Mouse (Mus musculus): ENCODE data around the gene Pnrc1. TPM values are rescaled to one million over a fixed set of nuclear protein-coding genes. Genes with fewer than 3 reads are reported as not detected.
A peak's percentile ranks its signal among the peaks of the same experiment; 100 is the strongest.

The Pnrc1 gene
- polyA plus RNA-seq, 1 experiment from 2014 or later = 182 TPM

GRCm38 (mm10) chr4:33270386-33271314, 19.3 kb downstream of the Pnrc1 start:
- no peak for DNase-seq (ENCODE audit: low spot score)

GRCm38 (mm10) chr4:33264979-33265726, 24.8 kb downstream of the Pnrc1 start:
- no peak for DNase-seq (ENCODE audit: low spot score)

- DNase-seq (ENCODE audit: low spot score) = no peak
Observed at GRCm38 (mm10) chr4:33262897-33263296, 27.1 kb downstream of the Pnrc1 start.

GRCm38 (mm10) chr4:33261311-33261753, 28.6 kb downstream of the Pnrc1 start:
- no peak for DNase-seq (ENCODE audit: low spot score)

DNA sequence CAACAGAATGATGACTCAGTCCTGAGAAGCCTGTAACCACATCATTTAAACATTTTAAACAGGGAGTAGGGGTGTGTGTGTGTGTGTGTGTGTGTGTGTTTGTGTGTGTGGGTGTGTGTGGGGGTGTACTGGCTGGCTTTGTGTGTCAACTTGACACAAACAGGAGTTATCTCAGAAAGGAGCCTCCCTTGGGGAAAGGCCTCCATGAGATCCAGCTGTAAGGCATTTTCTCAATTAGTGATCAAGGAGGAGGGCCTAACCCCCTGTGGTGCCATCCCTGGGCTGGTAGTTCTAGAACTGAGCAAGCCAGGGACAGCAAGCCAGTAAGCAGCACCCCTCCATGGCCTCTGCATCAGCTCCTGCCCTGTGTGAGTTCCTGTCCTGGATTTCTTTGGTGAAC, 29.7 kb downstream of the Pnrc1 start:
- DNase-seq (ENCODE audit: low spot score) = no peak

DNA sequence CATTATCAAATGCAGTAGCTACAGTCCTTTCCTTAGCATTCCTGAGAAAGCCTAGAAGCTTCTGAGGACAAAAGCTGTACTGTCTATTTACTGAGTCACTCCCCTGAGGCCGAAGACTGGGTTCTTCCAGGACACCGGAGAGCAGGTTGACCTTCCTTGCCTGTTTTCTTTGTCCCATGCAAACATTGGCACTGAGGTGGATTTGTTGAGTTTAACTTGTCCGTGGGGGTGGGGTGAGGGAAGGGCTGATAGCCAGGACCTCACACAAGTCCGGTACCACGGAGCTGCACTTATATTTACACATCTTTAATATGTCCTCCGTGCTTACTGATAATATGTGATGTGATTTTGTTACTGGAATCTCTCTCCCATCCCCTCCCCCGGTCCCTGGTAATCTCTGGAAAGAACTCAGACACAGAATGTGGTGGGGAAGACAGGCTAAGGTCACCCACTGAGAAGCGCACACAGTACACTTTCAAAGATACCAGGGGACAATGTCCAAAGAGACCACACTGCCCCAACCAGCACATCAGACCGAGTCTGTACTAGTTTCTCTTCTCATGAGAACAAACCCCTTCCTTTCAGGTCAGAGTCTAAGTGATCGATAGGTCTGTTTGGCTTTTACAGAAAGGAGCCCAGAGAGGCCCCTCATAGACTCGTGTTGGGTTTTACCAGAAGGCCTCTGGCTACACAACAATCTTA, 32.5 kb downstream of the Pnrc1 start:
- no peak for DNase-seq (ENCODE audit: low spot score)

DNA sequence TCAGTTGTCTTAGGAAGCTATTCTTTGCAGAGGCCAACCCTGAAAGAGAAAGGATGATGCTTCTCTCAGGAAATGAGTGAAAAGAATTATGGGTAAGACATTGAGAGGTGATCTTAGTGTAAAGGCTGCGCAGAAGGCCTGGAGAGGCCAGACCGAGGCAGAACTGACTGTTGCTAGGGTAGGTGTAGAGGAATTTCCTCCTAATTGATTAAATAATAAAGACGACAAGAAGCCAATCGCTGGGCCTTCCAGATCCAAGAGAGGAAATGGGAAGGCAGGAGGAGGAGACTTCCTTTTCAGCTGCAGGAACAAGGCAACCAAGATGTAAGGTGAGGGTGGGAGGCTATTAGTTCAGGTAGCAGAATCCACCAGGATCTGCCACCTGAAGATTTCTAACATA, 35.3 kb downstream of the Pnrc1 start:
- no peak for DNase-seq (ENCODE audit: low spot score)

GRCm38 (mm10) chr4:33250867-33251266, 39.1 kb downstream of the Pnrc1 start:
- DNase-seq (ENCODE audit: low spot score) = no peak

GRCm38 (mm10) chr4:33249716-33250230, 40.2 kb downstream of the Pnrc1 start:
- DNase-seq (ENCODE audit: low spot score) = no peak

- no peak for DNase-seq (ENCODE audit: low spot score)
Observed at GRCm38 (mm10) chr4:33248915-33249314, 41.0 kb downstream of the Pnrc1 start.

- peak; percentile 99 for DNase-seq (ENCODE audit: low spot score)
Observed at GRCm38 (mm10) chr4:33248062-33248889, 41.7 kb downstream of the Pnrc1 start.

- DNase-seq (ENCODE audit: low spot score) = peak; percentile 99
Observed at GRCm38 (mm10) chr4:33247479-33248053, 42.4 kb downstream of the Pnrc1 start.

DNA sequence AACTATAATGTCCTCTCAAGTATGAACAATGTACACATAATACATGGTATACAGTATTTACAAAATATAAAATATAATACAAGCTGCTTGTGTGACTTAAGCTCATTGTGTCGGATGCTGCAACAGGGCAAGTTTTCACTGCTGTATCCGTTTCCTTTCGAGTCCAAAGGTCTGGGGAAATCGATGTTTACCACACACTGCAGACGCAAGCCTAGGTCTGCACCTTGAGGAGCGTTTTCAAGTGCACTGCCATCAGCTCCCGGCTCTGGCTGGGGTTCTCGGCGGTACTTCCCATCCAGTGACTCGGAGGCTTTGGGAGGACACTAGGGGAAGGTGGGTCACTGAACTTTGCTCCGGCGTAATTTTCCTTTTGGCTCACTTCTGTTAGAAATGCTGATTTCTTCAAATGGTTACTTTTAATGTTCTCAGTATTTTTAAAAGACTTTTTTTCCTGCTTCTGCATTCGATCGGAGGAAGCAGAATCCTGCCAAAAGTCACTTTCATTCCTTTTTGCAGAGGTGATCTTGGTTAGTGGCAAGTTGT, 44.0 kb downstream of the Pnrc1 start:
- no peak for DNase-seq (ENCODE audit: low spot score)

- no peak for DNase-seq (ENCODE audit: low spot score)
Observed at GRCm38 (mm10) chr4:33243921-33244320, 46.0 kb downstream of the Pnrc1 start.

DNA sequence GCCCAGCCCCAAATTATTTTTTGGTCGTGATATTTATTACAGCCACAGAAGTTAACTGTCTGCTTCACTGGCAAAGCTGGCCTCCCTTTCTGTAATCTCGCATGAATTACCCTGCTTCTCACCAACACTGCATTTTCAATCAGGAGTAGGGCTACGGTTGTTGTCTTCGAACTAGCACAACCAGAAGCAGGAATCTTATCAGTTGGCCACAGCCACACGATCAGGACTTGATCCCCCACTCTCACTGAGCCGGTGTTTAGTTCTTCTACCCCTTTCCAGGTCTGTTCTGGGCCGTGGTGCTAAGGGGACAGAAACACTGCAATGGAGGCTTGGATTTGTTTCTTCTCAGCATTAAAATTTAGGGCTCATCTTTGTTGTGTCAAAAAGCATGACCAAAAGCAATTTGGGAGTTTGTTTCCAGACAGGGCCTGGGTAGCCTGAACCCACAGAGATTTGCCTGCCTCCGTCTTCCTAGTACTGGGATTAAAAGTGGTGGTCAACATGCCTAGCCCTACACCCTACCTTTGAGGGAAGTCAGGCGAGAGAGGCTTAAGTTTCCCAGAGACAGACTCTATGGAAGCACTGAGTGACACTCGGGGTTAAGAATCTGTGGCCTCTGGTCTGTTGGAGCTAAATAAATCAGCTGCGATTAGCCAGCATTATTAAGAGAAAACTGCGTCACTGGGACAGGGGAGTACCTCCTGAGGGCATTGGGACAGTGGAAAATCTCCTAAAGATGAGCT, 46.8 kb downstream of the Pnrc1 start:
- DNase-seq (ENCODE audit: low spot score) = no peak

DNA sequence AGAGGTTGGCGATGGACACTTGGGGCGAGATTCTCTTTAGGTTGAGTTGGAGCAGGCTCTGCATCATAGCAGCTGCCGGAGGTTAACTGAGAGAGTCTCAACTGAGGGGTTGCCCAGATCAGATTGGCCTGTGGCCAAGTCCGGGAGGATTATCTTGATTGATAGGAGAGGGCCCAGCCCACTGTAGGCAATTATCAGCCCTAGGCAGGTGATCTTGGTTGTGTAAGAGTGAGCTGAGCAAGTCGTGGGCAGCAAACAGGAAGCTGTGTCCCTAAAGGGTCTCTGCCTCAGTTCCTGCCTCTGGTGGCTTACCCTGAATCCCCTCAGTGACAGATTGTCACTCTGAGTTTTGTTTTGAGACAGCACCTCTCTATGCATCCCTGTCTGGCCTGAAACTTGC, 47.4 kb downstream of the Pnrc1 start:
- no peak for DNase-seq (ENCODE audit: low spot score)

DNA sequence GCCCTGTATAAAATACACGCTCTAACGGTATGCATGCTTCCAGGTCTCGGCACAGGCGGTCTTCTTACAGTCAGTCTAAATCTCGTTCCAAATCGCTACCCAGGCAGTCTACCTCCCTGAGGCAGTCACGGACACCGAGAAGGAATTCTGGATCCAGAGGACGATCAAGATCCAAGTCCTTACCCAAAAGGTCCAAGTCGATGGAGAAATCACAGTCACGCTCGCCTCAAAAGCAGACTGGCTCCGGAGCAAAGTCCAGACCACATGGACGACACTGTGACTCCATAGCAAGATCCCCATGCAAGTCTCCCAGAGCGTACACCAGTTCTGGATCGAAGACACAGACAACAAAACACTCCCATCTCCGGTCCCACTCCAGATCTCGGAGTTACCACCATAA, 59.1 kb downstream of the Pnrc1 start:
- no peak for DNase-seq (ENCODE audit: low spot score)

- no peak for DNase-seq (ENCODE audit: low spot score)
Observed at GRCm38 (mm10) chr4:33229639-33230038, 60.3 kb downstream of the Pnrc1 start.

DNA sequence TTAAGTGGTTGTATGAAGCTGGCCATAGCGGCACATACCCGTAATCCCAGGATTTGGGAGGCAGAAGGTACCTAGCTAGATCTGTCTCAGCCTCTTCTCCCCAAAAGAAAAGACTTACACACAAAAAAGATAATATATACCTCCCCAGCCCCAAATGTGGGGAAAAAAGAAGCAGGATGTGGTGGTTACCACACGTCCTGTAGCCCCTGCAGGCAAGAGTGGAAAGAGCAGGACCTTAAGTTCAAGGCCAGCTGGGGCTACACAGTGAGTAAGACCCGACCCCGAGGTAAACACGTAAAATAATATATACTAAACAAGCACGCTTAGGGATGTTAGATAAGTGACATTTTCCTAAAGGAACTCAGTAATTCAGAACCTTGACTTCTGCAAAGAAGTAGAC, 62.8 kb downstream of the Pnrc1 start:
- DNase-seq (ENCODE audit: low spot score) = peak; percentile 70
